Mouse (Mus musculus) embryonic facial prominence, embryonic 15.5 days (tissue): ENCODE results near the gene Ttc38. TPM values are rescaled to one million over a fixed set of nuclear protein-coding genes. Genes with fewer than 3 reads are reported as not detected.

Source experiments
- ATAC-seq: fragments of 200-750 bp; cut with Nextera tagmentation; 2 replicates; pipeline ENCODE4 v1.8.0; 2017; ENCODE audit warnings: low read depth, moderate TSS enrichment; ENCODE audit not compliant: insufficient number of reproducible peaks, low FRiP score, low TSS enrichment
- H3K27ac ChIP-seq: fragments of 300-500 bp; sonication (generic); replicated peaks from 2 replicates; pipeline ENCODE4 v1.5.1; 2015; ENCODE audit warnings: mild to moderate bottlenecking, inconsistent platforms
- H3K27me3 ChIP-seq: fragments of 300-500 bp; sonication (generic); 2 replicates; pipeline ENCODE4 v1.6.1; 2015; ENCODE audit warnings: inconsistent platforms
- H3K36me3 ChIP-seq: fragments of 300-500 bp; sonication (generic); 2 replicates; pipeline ENCODE4 v1.6.1; 2015; ENCODE audit warnings: mild to moderate bottlenecking, inconsistent platforms
- H3K4me1 ChIP-seq: fragments of 300-500 bp; sonication (generic); 2 replicates; pipeline ENCODE4 v1.6.1; 2015; ENCODE audit warnings: inconsistent platforms
- H3K4me2 ChIP-seq: fragments of 300-500 bp; sonication (generic); replicated peaks from 2 replicates; pipeline ENCODE4 v1.6.1; 2015; ENCODE audit warnings: mild to moderate bottlenecking, inconsistent platforms
- H3K4me3 ChIP-seq: fragments of 300-500 bp; sonication (generic); replicated peaks from 2 replicates; pipeline ENCODE4 v1.5.1; 2015; ENCODE audit warnings: mild to moderate bottlenecking, inconsistent platforms
- H3K9ac ChIP-seq: fragments of 300-500 bp; sonication (generic); 2 replicates; pipeline ENCODE4 v1.6.1; 2015; ENCODE audit warnings: inconsistent platforms
- H3K9me3 ChIP-seq: fragments of 300-500 bp; sonication (generic); replicated peaks from 2 replicates; pipeline ENCODE4 v1.6.1; 2016; ENCODE audit warnings: inconsistent platforms
- WGBS: fragments of 180-500 bp; shearing (Covaris S2); methylation state at CpG from one replicate; pipeline ENCODE4 v1.1.7; 2015; 5-methylcytosine and 5-hydroxymethylcytosine counted together
- polyA plus RNA-seq: library from polyadenylated mRNA; unstranded; fragments of >200 nt; fragmentation: Nextera tagmentation; extraction: Ambion mirVana; gene quantifications from 2 replicates; pipeline ENCODE4 v1.2.1, GENCODE M21; 2015

The Ttc38 gene
- polyA plus RNA-seq, result 6.8 and 8.8 TPM in 2 replicates

- H3K9me3 ChIP-seq, result no peaks in the 10 kb centered on the region
- H3K36me3 ChIP-seq, result no peaks in the 10 kb centered on the region
- peak within 1 kb of the TSS; percentile 88 for H3K4me2 ChIP-seq
- peaks cover 13% of the 10 kb centered on the region for H3K4me1 ChIP-seq
- no peaks in the 10 kb centered on the region for H3K27me3 ChIP-seq
- peak within 1 kb of the TSS; percentile 58 for H3K9ac ChIP-seq
- H3K27ac ChIP-seq, result no peak within 1 kb of the TSS
- peak; percentile 86 for ATAC-seq
- WGBS, result 1% methylated on average over 27 of the region's 27 CpGs
- peak within 1 kb of the TSS; percentile 63 for H3K4me3 ChIP-seq
Observed at GRCm38 (mm10) chr15:85831954-85832590, at the start of gene Ttc38. Ttc38 (plus strand) TSS chr15:85832306.

- Histone ChIP-seq H3K36me3 (no peaks in the 10 kb centered on the region), H3K4me3 (no peak overlapping the region), H3K27me3 (no peaks in the 10 kb centered on the region), H3K4me2 (no peak overlapping the region), H3K4me1 (no peaks in the 10 kb centered on the region), H3K9me3 (0 out of 2 replicates have a peak, but pooled peaks cover 3% of the 10 kb centered on the region), H3K27ac (no peak overlapping the region), H3K9ac (no peak overlapping the region)
- WGBS, result 84% methylated on average over 4 of the region's 4 CpGs
- no peak for ATAC-seq
Observed at GRCm38 (mm10) chr15:85783146-85783545, 49.0 kb upstream of the Ttc38 start.

GRCm38 (mm10) chr15:85784341-85784740 is 47.8 kb upstream of the Ttc38 start:
- Histone ChIP-seq H3K36me3 (no peaks in the 10 kb centered on the region), H3K4me2 (no peak overlapping the region), H3K27ac (no peak overlapping the region), H3K9me3 (0 out of 2 replicates have a peak, but pooled peaks cover 3% of the 10 kb centered on the region), H3K27me3 (no peaks in the 10 kb centered on the region), H3K4me1 (no peaks in the 10 kb centered on the region), H3K4me3 (no peak overlapping the region), H3K9ac (no peak overlapping the region)
- no peak for ATAC-seq
- WGBS, result 75% methylated on average over 3 of the region's 3 CpGs

- H3K4me1 ChIP-seq, result no peaks in the 10 kb centered on the region
- no peak overlapping the region for H3K9ac ChIP-seq
- H3K9me3 ChIP-seq, result 0 out of 2 replicates have a peak, but pooled peaks cover 3% of the 10 kb centered on the region
- 74% methylated on average over 5 of the region's 5 CpGs for WGBS
- no peak overlapping the region for H3K4me2 ChIP-seq
- ATAC-seq, result no peak
- H3K27ac ChIP-seq, result no peak overlapping the region
- no peak overlapping the region for H3K4me3 ChIP-seq
- no peaks in the 10 kb centered on the region for H3K27me3 ChIP-seq
- H3K36me3 ChIP-seq, result no peaks in the 10 kb centered on the region
Observed at GRCm38 (mm10) chr15:85786711-85787110, 45.4 kb upstream of the Ttc38 start.

- Histone ChIP-seq H3K27me3 (no peaks in the 10 kb centered on the region), H3K9me3 (0 out of 2 replicates have a peak, but pooled peaks cover 3% of the 10 kb centered on the region), H3K27ac (no peak overlapping the region), H3K4me2 (no peak overlapping the region), H3K4me3 (no peak overlapping the region), H3K4me1 (no peaks in the 10 kb centered on the region), H3K9ac (no peak overlapping the region), H3K36me3 (no peaks in the 10 kb centered on the region)
- no peak for ATAC-seq
- 90% methylated on average over 6 of the region's 6 CpGs for WGBS
Observed at GRCm38 (mm10) chr15:85787482-85787881, 44.6 kb upstream of the Ttc38 start.

GRCm38 (mm10) chr15:85788051-85788450 is 44.1 kb upstream of the Ttc38 start:
- Histone ChIP-seq H3K4me2 (no peak overlapping the region), H3K4me1 (no peaks in the 10 kb centered on the region), H3K4me3 (no peak overlapping the region), H3K27ac (no peak overlapping the region), H3K9ac (no peak overlapping the region), H3K36me3 (no peaks in the 10 kb centered on the region), H3K9me3 (0 out of 2 replicates have a peak, but pooled peaks cover 3% of the 10 kb centered on the region), H3K27me3 (no peaks in the 10 kb centered on the region)
- ATAC-seq, result no peak
- WGBS, result 86% methylated on average over 4 of the region's 4 CpGs

GRCm38 (mm10) chr15:85788633-85789032 is 43.5 kb upstream of the Ttc38 start:
- ATAC-seq, result no peak
- WGBS, result 75% methylated on average over 16 of the region's 16 CpGs
- Histone ChIP-seq H3K36me3 (no peaks in the 10 kb centered on the region), H3K4me2 (no peak overlapping the region), H3K9ac (no peak overlapping the region), H3K27ac (no peak overlapping the region), H3K9me3 (no peaks in the 10 kb centered on the region), H3K4me3 (no peak overlapping the region), H3K27me3 (no peaks in the 10 kb centered on the region), H3K4me1 (no peaks in the 10 kb centered on the region)

GRCm38 (mm10) chr15:85791449-85791848 is 40.7 kb upstream of the Ttc38 start:
- Histone ChIP-seq H3K36me3 (no peaks in the 10 kb centered on the region), H3K27ac (no peak overlapping the region), H3K27me3 (no peaks in the 10 kb centered on the region), H3K4me3 (no peak overlapping the region), H3K4me2 (no peak overlapping the region), H3K4me1 (no peaks in the 10 kb centered on the region), H3K9me3 (no peaks in the 10 kb centered on the region), H3K9ac (no peak overlapping the region)
- 78% methylated on average over 4 of the region's 4 CpGs for WGBS
- ATAC-seq, result no peak

- Histone ChIP-seq H3K36me3 (no peaks in the 10 kb centered on the region), H3K9ac (no peak overlapping the region), H3K9me3 (no peaks in the 10 kb centered on the region), H3K27me3 (no peaks in the 10 kb centered on the region), H3K4me1 (no peaks in the 10 kb centered on the region), H3K4me3 (no peak overlapping the region), H3K4me2 (no peak overlapping the region), H3K27ac (no peak overlapping the region)
- ATAC-seq, result no peak
- 71% methylated on average over 1 of the region's 1 CpGs for WGBS
Observed at GRCm38 (mm10) chr15:85792819-85793218, 39.3 kb upstream of the Ttc38 start.

- Histone ChIP-seq H3K9me3 (no peaks in the 10 kb centered on the region), H3K4me3 (no peak overlapping the region), H3K36me3 (no peaks in the 10 kb centered on the region), H3K4me1 (no peaks in the 10 kb centered on the region), H3K27ac (no peak overlapping the region), H3K27me3 (no peaks in the 10 kb centered on the region), H3K4me2 (no peak overlapping the region), H3K9ac (no peak overlapping the region)
- 76% methylated on average over 6 of the region's 6 CpGs for WGBS
- no peak for ATAC-seq
Observed at GRCm38 (mm10) chr15:85795516-85795915, 36.6 kb upstream of the Ttc38 start.

GRCm38 (mm10) chr15:85798676-85799075 is 33.4 kb upstream of the Ttc38 start:
- Histone ChIP-seq H3K27ac (no peak overlapping the region), H3K4me2 (no peak overlapping the region), H3K36me3 (no peaks in the 10 kb centered on the region), H3K4me1 (no peaks in the 10 kb centered on the region), H3K9me3 (no peaks in the 10 kb centered on the region), H3K9ac (no peak overlapping the region), H3K4me3 (no peak overlapping the region), H3K27me3 (no peaks in the 10 kb centered on the region)
- 92% methylated on average over 8 of the region's 8 CpGs for WGBS
- no peak for ATAC-seq

- no peak overlapping the region for H3K27ac ChIP-seq
- no peaks in the 10 kb centered on the region for H3K9me3 ChIP-seq
- no peaks in the 10 kb centered on the region for H3K4me1 ChIP-seq
- no peak overlapping the region for H3K4me3 ChIP-seq
- no peak overlapping the region for H3K4me2 ChIP-seq
- WGBS, result 82% methylated on average over 2 of the region's 2 CpGs
- H3K9ac ChIP-seq, result no peak overlapping the region
- H3K27me3 ChIP-seq, result no peaks in the 10 kb centered on the region
- no peaks in the 10 kb centered on the region for H3K36me3 ChIP-seq
- ATAC-seq, result no peak
Observed at GRCm38 (mm10) chr15:85802931-85803330, 29.2 kb upstream of the Ttc38 start.
